Mouse (Mus musculus): ENCODE measurements at regions not wholly inside any gene's neighbourhood (a gene's known extent, or its start where the extent isn't known, plus 50 kb on each side); places are given as distances from the start of the nearest gene placed in this dataset.

- TF ChIP-seq CTCF (conservative IDR thresholded peaks at IDR 0.05; ENCODE audit: insufficient read depth, insufficient read length, low read depth, low read length) = no peak
- TF ChIP-seq POLR2A (IDR thresholded peaks at IDR 0.05; ENCODE audit: low read depth, low read length) = no peak
These were observed 272.2 kb upstream of the Meis1 start for GRCm38 (mm10) chr11:19290971-19291370.

Measured in kidney, adult 2 months (tissue).